Mouse (Mus musculus) layer of hippocampus, adult 9-11 months (tissue): Measurements from ENCODE around the gene Chn2.
A peak's percentile ranks its signal among the peaks of the same experiment; 100 is the strongest.
"Not testable (repeated sequence)": the region's sequence is repeated elsewhere in the genome, so short reads cannot be mapped to it uniquely, and the experiment has no call there.

Experiments used
- DNase-seq: peaks from one replicate; pipeline ENCODE4 v3.0.0; 2022

Chn2 gene

DNA sequence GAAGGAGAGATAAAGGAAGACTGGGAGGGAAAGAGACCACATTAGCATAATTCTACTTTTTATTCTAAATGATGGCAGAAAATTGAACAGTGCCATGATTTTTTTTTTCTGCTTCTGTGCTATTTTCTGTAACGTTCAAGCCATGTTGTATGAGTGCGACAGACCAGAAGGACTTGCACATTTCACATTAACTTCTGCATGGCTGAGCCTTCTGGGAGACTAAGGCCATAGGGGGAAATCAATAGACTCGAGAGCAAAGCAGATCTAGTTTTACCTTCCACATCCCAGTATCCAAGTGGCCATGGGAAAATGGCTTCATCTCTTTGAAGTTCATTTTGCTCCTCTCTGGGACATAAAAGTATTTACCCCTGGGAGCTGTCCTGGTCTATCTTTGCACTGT, 121.9 kb downstream of the Chn2 start:
- no peak for DNase-seq

DNA sequence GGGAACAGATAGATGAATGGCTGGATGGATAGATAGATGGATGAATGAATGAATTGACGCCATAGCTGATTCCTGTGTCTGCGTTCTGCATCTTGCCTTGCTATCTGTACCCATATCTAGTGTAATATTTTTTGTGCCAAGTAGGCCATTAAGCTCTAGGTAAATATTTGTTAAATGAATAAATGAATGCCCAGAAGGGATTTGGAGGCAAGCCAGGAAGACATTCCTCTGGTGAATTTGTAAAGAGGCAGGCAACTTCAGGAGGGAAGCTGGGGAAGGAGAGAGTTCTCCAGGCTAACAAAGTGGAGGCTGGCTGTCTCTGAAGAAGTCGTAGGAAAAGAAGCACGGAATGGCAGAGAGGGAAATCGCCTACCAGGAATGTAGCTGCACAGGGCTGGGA, 123.0 kb downstream of the Chn2 start:
- no peak for DNase-seq

DNA sequence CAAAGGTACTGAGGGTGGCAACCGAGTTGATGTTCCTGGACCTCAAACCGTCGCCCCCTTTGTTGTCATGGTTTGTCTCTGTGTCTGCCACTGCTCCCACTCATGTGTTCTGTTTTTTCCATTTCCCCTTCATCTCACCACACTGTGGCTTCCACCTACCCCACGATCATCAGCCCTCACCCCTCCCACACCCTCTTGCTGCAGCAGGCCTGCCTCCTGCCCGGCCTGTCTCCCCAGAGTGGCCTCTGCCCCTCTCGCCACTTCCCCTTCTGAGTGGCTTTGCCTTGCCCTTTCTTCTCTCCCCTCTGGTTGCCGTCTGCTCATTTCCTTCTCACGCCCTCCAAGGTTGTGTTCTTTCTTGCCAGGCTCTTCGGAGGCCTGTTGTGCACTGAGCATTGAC, 123.4 kb downstream of the Chn2 start:
- peak; percentile 86 for DNase-seq

DNA sequence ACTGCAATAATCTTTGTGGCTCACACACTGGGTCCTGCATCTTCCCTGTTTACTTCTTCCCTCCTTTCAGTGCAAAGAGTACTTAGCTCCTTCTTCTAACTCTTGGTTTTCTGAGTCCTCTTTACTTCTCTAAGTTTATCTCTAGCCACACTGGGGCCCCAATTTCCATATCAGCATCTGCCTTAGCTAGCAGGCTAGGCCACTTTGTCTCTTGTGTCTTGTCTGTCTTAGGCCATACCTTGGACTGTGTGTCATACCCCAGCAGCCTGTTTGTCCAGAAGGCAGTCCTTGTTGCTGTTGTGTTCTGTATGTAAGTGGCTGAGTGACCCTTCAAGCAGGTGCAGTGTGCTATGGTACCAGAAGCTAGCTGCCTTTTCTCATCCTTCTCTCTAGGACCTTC, 124.3 kb downstream of the Chn2 start:
- no peak for DNase-seq

DNA sequence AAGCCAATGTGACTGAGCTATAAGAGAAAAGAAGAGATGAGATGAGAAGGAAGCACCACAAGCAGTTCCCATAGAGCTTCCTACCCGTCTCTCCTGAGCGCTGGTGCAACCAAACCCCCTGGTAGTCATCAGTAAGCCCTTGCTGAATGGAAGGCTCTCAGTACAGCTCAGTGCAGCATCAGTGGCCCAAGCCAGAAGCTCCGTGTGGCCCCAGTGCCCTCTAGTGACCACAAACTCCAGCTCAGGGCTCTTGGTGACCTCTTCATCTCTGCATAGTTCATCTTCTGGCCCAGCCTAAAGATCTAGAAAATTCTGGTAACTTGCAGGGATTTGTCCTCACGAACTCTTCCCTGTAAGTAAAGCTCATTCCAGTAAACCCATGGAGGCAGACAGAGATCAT, 125.4 kb downstream of the Chn2 start:
- peak; percentile 36 for DNase-seq

DNA sequence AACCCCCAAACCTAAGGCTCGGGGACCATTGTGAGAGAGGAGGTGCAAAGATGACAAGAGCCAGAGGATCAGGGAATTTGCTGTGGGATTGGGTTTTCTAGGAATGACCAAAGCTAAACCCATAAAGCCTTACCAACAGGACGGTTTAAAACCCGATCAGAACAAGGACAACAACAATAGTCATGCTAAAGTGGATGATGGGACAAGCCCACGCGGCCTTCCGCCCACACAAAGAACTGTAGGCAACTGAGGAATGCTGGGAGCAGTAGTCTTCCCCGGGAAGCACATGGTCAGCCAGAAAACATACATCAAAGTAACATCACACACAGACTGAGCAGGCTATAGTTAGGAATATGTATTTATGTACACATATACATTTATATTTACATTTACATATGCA, 125.9 kb downstream of the Chn2 start:
- DNase-seq = no peak

DNA sequence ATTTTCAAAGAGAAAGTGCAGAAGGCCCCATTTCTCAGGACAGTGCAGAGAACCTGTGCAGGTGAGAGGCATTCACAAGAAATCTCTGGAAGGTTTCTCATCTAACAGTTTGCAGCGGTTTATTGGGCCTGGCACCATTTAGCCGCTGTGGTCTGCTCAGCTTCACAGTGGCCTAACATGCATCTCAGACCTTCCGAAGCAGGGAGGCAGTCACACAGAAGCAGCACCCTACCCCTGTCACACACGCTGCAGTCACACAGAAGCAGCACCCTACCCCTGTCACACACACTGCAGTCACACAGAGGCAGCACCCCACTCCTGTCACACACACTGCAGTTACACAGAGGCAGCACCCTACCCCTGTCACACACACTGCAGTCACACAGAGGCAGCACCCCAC, 126.5 kb downstream of the Chn2 start:
- no peak for DNase-seq

DNA sequence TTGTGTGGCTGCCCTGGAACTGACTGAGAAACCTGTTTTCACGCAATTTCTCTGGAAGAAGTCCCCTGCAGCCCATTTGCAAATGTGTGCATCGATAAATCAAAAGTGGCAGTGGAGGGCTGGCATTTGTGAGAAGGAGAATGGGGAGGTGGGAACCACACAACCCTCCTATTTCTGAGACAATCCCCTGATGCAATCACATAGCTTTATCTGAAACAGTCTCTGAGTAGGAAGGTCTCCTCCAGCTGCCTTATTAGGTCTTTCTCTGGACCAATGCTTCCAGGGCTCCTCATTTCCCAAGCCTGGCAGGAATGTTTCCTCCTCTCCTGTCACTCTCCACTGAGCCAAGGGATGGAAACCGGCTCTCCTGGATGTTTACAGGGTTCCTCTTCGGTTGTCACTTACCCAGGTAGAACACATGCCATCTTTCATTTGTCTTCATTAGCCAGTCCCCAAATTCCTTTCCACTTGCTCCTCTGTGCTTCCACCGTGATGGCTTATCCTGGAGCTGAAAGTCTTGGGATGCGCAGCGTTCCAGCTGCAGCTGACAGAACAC, 127.7 kb downstream of the Chn2 start:
- DNase-seq = no peak

DNA sequence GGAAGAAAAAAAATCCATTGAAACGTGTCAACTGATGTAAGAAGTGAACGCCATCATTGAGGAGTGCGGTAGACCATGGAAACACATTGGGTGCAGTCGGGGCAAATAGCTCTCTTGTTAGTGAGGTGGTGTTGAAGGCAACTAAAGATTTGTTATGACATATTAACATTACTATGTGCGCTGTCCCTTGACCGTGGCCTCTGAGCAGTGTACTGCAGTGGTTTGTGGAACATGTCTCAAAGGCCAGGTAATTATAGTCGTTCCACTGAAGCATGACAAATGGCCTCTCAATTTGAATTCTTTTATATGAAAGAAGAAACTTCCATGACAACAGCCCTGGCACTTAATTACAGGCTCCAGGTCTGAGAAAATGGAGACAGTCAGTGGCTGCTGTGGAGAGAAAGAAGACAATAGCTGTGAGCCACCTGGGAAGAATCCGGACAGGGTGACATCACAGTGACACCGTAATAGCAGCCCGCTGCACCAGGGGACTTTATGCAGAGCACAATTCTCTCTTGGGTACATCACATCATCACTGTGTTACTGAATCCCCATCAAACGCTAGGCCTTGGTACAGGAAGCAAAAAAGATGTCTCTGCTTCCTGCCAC, 131.0 kb downstream of the Chn2 start:
- no peak for DNase-seq

DNA sequence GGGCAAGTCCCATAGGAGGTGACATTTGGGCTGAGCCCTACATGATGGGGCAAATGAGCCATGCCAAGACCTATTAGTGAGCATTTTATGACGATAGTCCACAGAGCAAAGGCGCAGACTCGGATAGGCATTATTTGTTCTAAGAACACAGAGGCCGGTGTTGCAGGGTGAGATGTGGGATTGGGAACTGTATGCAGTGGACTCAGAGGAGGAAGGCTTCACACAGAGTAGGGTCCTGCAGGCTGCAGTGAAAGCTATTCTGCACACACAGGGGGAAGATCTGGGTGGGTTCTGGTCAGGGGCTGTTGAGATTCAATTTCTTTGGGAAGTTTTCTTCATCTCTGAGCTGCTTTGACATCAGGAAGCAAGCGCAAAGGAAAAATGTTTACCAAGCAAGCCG, 132.0 kb downstream of the Chn2 start:
- no peak for DNase-seq

DNA sequence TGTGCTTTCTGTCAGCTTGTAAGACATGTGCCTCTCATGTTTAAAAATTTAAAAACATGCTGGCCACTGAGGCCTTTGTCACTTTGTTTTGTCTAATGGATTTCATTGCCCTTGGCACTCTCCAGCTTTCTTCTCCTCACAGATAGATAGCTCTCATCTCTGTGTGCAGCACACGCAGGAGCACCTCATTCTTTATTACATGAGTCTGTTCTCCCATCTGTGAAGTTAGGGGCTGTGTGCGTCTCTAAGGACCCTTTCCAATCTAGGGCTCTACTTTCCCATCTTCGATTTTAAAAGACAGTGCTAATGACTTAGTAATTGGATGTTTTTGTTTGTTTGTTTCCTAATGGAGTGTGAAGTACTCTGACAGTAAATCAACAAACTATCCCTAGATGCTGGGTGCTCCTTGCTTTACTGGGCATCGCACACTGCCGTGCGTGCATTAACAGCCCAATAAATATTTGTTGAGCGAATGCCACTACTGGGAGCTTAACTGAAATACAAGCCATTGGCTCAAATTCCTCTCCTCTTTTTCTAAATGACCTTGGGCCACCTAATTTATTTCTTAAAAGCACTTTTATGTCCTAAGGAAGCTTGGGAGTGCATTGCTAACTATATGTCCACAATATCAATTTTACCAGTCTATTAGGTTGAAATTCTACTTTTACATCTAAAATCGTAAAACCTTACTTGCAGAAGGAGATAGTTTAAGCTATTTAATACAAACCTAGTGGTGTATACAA, 136.3 kb downstream of the Chn2 start:
- DNase-seq = no peak

DNA sequence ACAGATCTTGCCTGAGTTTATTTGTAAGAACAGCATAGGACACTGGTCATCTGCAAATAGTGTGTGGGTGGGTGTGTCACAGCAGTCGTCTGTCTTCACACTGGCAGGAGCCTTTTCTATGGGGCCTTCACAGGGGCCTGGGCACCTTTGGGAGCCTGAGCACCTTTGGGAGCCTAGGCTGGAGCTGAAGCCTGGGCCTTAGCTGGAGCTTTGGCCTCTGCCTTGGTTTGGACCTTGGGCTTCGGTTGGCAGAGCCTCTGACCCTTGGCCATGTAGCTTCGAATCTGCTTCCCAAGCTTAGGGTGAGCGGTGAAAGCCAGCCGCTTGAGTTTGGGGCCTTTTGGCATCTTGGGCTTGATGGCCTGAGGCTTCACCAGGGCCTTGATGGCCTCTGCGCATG, 137.7 kb downstream of the Chn2 start:
- not testable (repeated sequence) for DNase-seq

DNA sequence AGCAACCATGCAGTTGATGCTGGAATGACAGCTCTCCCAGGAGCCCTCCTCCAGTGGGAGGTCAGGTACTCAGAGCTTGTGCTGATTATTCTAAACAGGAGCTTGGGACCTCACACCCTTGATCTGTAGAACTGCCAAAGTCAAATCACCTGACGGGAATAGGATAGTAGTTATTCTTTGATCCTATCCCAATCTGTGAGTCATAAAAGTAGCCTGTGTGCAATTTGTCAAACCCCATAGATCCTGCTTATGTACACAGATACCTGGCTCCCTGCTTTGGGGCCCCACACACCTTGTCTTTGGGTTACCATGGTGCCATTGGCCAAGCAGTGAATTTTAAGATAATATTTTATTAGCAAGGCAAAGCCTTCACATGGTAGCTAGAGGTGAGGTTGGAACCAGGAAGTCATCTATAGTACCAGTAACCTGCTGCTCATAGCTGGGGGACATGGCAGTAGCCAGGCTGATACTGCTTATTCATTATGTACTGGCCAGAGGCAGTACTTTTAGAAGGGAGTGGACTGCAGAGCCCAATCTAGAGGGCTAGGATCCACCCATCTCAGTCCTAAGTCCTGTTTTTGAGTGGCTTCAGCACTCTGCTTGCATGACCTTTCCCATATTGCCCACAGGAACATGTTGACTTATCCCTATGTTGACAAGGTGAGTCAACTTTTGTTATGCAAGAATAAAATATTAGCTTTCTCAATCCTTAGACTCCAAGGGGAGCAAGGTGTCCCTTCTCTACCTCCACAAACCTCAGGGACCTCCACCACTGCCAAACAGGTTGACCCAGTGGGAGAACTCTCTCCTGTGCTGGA, 139.9 kb downstream of the Chn2 start:
- no peak for DNase-seq

DNA sequence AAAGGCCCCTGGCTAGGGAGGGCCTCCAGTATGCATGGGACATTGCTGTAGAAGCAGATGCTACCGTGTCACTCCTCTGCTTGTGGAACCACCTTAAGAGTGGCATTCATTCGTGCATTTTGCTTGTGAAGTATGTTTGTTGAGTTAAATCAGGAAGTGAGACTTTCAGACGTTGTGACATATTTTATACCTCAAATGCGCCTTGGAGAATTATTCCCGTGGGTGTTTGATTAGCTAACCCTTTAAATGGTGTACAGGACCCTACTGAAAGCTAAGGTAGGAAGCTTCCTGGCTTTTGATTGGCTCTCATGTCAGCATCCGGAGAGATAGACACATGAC, 140.5 kb downstream of the Chn2 start:
- no peak for DNase-seq

DNA sequence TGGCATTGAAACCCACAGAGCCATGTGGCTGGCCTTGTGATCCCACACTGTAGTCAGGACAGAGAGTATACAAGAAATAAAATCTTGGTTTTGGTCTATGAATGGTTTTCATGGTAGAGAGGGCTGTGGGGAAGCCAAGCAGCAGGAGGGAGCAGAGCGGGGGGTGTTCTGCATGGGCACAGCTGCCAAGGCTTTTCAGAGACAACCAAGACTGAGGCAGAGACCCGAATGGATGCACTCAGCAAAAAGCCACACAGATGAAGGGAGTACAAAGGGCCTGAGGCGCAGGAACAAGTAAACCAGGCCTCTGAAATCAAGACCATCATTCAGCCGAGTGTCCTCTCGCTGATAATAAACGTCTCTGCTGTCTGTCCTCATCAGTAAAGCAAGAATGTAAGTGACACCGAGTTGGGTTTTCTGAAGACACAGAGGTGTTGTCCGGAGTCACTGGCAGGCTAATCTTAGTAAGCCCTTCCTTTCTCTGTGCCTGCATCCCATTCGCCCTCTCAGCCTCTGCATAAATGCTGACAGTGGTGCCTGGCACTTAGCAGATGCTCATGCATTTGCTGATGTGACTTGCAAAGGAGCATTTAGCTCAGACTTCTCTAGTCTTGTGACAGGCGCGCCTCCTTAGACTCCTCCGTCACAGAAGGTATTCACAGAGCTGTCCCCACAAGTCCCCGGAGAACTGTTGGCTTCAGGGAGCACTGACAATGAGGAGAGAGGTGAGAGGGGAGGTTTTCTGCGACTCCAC, 144.6 kb downstream of the Chn2 start:
- no peak for DNase-seq

DNA sequence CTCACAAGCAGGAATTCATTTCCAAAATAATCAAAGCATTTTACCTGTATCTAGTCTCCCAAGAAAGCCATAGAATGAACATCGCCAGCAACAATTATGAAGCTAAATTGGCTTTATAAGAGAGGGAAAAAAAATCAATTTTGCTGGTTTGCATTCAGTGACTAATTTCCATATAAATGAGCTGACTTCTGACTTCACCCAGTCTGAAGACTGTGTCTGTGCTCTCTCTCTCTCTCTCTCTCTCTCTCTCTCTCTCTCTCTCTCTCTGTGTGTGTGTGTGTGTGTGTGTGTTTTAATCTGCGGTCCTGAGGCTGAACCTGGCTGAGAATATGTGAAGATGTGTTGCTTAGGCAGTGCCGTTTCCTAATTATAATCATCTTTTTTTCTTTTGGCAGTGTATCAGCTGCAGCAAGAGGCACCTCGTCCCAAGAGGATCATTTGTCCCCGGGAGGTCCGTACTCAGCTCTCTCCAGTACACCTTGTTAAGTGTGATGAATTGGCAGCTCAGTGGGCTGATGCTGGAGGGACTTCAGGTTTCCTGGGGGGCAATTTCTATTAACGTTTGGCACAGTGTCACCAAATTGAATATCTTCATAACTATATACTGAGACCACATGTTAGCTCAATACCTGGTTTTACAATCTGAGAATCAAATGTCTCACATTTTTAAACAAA, 154.4 kb downstream of the Chn2 start:
- DNase-seq = no peak

DNA sequence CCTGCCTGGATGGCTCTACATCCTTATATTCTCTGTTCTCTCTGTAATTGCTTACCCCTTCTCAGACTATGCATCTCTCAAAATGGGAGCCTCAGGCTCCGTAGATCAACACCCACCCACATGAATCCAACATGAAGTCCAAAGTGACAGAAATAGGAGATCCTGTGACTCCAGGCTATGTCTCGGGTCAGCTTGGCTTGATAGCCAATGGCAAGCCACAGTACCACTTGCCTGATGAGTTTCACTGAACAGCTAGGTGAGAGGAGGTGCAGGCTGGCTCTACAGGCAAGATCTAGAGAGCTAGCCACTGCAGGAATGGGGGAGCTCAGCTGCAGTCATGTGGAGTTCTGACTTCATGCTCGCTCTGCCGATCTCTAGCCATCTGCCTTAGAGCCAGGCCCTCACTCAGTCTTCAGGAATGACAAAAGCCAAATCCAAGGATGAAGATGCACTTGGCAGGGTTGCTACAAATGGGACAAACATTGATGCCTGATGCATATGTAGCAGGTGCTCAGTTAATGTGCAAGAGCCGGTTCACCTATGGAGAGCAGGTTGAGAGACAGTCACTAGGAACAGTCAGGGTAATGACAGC, 158.6 kb downstream of the Chn2 start:
- no peak for DNase-seq

DNA sequence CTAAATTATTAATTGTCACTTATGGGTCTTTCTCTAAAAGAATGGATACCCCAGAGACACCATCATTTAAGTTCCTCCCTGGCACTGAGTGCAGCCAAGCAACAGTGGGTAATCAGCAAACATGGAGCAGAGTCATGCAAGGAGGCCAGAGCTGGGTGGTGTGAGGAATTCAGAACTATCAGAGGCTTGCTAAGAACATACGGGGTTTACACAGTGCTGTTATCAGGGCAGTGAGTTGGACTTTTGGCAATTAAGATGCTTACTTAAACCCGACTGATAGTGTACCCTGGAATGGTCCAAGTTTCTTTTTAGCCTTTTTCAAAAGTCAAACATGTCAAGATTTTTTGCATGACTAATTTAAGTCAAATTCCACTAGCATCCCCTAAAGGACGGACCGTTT, 160.2 kb downstream of the Chn2 start:
- no peak for DNase-seq

DNA sequence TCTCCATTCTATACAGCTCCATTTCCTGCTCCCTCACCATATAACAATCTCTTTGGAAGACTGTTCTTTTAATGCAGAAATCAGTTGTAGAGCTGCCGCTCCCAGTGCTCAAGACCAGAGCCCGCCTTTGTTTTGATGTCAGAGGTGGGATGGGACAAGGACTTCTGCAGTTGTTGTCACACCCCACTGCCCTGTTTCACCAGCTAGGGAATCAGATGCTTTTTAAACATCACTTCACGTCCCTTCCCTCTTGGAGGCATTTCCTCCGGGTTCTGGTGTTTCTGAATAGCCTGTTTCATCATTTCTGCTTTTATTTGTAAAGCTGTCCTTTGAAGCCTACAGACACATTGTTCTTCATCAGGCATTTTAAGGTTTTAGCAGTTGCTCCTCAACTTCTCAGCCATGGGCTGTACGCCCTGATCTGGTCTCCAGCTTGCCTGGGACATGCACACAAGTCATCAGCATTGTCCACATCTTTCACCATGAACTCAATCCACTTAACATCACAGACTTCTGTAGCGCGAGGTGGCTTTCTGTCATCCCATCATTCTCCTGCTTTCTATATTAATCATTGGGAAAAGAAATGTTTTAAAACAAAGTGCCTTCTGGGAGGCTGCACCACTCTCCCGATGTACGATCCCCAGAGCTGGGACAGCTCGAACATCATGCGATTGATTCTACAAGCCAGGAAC, 160.8 kb downstream of the Chn2 start:
- DNase-seq = no peak

DNA sequence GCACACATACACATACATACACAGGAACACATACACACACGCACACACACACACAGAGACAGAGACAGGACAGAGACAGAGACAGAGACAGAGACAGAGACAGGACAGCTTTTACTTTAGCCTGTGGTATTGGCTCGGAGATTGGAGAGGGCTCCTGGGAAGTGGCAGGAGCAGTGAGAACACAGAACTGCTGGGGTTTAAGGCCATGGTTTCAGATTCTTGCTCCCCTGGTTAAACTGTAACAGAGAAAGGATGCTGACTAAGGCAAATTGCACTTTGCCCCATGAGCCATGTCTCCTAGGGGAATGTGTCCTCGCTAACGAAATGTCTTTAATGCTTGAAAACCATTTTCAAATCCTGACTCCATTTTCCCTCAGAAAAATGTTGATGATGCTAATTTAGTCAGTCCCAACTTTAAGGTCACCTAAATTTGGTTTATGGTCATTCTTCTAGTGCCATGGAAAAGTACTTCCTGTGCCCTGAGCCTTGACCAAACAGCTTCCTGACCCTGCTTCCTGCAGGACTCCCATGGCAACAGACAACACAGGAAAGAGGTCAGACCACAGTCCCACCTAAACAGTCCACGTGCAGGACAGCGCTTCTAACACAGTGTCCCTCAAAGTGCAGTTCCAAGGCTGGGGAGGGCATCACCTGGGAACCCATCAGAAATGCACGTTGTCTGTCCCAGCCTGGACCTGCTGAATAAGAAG, 163.1 kb downstream of the Chn2 start:
- no peak for DNase-seq

DNA sequence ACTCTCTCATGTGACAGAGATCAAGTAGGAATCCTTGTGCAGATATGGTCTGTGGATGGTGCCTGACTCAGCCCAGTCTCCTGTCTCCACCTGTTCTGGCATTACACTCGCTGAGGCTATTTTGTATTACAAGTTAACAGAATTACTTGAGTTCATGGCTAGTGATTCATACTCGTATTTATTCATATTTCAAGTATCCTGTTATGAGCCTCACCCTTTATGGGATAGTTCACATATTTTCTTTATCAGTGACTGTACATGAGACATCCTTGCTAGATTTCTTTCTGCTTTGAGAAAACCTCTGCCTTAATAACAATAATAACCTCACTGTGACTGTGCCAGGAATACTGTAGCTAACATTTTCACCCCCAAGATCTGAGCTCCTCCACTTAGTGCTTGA, 164.0 kb downstream of the Chn2 start:
- no peak for DNase-seq
